Mouse (Mus musculus) heart, embryonic 16.5 days (tissue): ENCODE results near the gene Gm20388. TPM values are rescaled to one million over a fixed set of nuclear protein-coding genes. Genes with fewer than 3 reads are reported as not detected.

Experiments used
- ATAC-seq: fragments of 200-750 bp; cut with Nextera tagmentation; replicated peaks from 2 replicates; pipeline ENCODE4 v1.8.0; 2017; ENCODE audit warnings: moderate number of reproducible peaks; ENCODE audit not compliant: insufficient read depth, low FRiP score; ENCODE audit errors: extremely low read depth
- H3K27ac ChIP-seq: fragments of 300-500 bp; sonication (generic); 2 replicates; pipeline ENCODE4 v1.5.1; 2014; ENCODE audit warnings: mild to moderate bottlenecking, low read length, control low read depth, moderate library complexity
- H3K27me3 ChIP-seq: fragments of 300-500 bp; sonication (generic); 2 replicates; pipeline ENCODE4 v1.6.1; 2014; ENCODE audit warnings: low read length, mixed read lengths; ENCODE audit not compliant: control insufficient read depth, insufficient read depth
- H3K36me3 ChIP-seq: fragments of 300-500 bp; sonication (generic); 2 replicates; pipeline ENCODE4 v1.6.1; 2014; ENCODE audit not compliant: control insufficient read depth, insufficient read depth
- H3K4me1 ChIP-seq: fragments of 300-500 bp; sonication (generic); 2 replicates; pipeline ENCODE4 v1.6.1; 2014; ENCODE audit warnings: low read length, mixed read lengths; ENCODE audit not compliant: control insufficient read depth, insufficient read depth
- H3K4me2 ChIP-seq: fragments of 300-500 bp; sonication (generic); 2 replicates; pipeline ENCODE4 v1.6.1; 2014; ENCODE audit warnings: low read depth, mild to moderate bottlenecking, control low read depth, low read length
- H3K4me3 ChIP-seq: fragments of 300-500 bp; sonication (generic); 2 replicates; pipeline ENCODE4 v1.5.1; 2014; ENCODE audit warnings: mild to moderate bottlenecking, control low read depth, low read length
- H3K9ac ChIP-seq: fragments of 300-500 bp; sonication (generic); 2 replicates; pipeline ENCODE4 v1.6.1; 2014; ENCODE audit warnings: low read length, control low read depth
- H3K9me3 ChIP-seq: fragments of 300-500 bp; sonication (generic); replicated peaks from 2 replicates; pipeline ENCODE4 v1.6.1; 2016; ENCODE audit warnings: low read length; ENCODE audit not compliant: control insufficient read depth
- WGBS: fragments of 180-500 bp; shearing (Covaris S2); extraction: QIAGEN DNeasy Blood & Tissue Kit; methylation state at CpG from one replicate; pipeline ENCODE4 v1.1.7; 2014; 5-methylcytosine and 5-hydroxymethylcytosine counted together
- polyA plus RNA-seq: library from polyadenylated mRNA; unstranded; fragments of >200 nt; fragmentation: Nextera tagmentation; extraction: Ambion mirVana; gene quantifications from 2 replicates; pipeline ENCODE4 v1.2.1, GENCODE M21; 2015

Gm20388 gene
- polyA plus RNA-seq, 1 experiment from 2014 or later: 4.5 TPM

DNA sequence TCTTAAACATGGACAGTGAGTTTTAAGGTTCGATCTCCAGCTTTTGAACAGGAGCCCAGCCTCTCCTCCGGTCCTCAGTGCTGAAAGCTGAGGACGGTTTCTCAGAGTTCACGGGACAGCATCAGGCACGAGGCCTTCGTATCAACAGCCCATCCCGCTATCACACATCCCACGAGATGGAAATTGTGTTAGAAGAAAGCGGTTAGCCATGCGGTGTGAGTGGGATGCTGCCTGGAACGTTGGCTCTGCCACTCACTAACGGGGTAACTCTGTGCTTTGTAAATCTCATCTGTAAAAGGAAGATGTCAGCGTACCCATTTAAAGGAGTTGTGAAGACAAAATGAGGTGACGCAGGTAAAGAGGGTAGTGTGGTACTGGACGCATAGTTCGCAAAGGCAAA is 3796.5 kb downstream of the Gm20388 start:
- no peak overlapping the region for H3K27ac ChIP-seq
- H3K4me1 ChIP-seq: peaks cover 6% of the 10 kb centered on the region
- H3K9ac ChIP-seq: no peak overlapping the region
- no peak for ATAC-seq
- H3K9me3 ChIP-seq: no peaks in the 10 kb centered on the region
- H3K4me2 ChIP-seq: no peak overlapping the region
- no peaks in the 10 kb centered on the region for H3K36me3 ChIP-seq
- WGBS: 81% methylated on average over 16 of the region's 16 CpGs
- H3K27me3 ChIP-seq: no peaks in the 10 kb centered on the region
- no peak overlapping the region for H3K4me3 ChIP-seq

DNA sequence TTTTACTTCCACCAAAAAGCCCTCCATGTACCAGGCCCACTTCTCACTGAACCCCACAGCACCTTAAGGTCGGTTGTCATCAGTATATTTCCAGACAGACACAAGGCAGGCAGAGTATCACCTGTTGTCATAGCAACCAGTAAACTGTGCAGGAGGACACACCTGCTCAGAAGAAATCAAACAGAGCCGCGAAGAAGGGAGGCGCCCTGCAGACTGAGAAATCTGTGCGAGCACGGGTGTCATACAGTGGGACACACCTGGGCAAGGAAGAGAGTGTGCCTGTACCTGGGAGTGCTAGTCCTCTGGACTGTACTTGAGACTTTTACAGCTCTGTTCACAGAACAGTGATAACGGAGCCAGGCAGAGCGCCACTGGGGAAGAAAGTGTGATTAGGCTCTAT is 3798.1 kb downstream of the Gm20388 start:
- no peak overlapping the region for H3K4me2 ChIP-seq
- H3K9ac ChIP-seq: no peak overlapping the region
- no peak for ATAC-seq
- no peaks in the 10 kb centered on the region for H3K9me3 ChIP-seq
- no peaks in the 10 kb centered on the region for H3K36me3 ChIP-seq
- no peaks in the 10 kb centered on the region for H3K27me3 ChIP-seq
- no peak overlapping the region for H3K4me3 ChIP-seq
- WGBS: 55% methylated on average over 8 of the region's 8 CpGs
- no peaks in the 10 kb centered on the region for H3K4me1 ChIP-seq
- H3K27ac ChIP-seq: no peak overlapping the region

DNA sequence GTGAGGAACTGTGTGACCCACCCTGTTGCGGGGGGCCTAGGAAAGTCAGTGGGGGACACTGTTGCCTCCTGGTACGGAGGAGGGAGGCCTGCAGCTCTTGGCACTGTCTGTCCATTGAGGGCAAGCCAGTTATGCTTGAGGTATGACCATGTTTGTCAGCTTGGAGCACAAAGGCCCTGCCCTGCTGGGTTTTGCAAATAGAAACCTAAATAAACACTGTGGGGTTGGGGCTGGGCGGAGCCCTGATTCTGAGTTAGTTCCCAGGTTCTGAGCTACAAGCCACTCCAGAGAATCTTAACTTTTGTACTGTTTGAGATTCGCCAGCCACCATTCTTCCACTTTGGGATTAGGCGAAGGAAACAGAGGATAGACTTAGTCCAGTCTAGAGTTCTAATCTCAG is 3799.7 kb downstream of the Gm20388 start:
- Histone ChIP-seq H3K27ac (no peak overlapping the region), H3K36me3 (no peaks in the 10 kb centered on the region), H3K4me1 (no peaks in the 10 kb centered on the region), H3K27me3 (no peaks in the 10 kb centered on the region), H3K9ac (no peak overlapping the region), H3K4me3 (no peak overlapping the region), H3K4me2 (no peak overlapping the region), H3K9me3 (no peaks in the 10 kb centered on the region)
- ATAC-seq: no peak
- WGBS: 89% methylated on average over 5 of the region's 5 CpGs

DNA sequence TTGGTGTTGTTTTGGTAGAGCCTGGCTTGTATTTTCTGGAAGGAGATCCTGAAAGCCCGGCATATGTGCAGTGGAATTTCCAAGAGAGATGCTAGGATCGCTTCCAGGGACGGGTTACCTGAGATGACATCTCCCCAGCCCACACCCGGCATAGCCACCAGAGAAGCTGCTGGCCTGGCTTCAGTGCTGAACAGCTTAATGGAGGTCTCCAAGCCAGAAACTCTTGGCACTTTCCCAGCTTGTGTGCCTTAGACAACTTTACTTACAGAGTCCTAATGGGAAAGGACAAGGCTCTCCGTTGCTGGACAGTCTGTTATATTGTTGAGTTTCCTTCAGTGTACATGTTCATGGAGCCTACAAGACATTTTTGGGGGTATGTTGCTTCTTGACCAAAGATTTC is 3803.8 kb downstream of the Gm20388 start:
- no peak overlapping the region for H3K4me2 ChIP-seq
- H3K9ac ChIP-seq: no peak overlapping the region
- H3K27ac ChIP-seq: no peak overlapping the region
- H3K27me3 ChIP-seq: no peaks in the 10 kb centered on the region
- 86% methylated on average over 5 of the region's 5 CpGs for WGBS
- no peaks in the 10 kb centered on the region for H3K9me3 ChIP-seq
- H3K4me3 ChIP-seq: no peak overlapping the region
- no peaks in the 10 kb centered on the region for H3K36me3 ChIP-seq
- peaks cover 20% of the 10 kb centered on the region for H3K4me1 ChIP-seq
- no peak for ATAC-seq

DNA sequence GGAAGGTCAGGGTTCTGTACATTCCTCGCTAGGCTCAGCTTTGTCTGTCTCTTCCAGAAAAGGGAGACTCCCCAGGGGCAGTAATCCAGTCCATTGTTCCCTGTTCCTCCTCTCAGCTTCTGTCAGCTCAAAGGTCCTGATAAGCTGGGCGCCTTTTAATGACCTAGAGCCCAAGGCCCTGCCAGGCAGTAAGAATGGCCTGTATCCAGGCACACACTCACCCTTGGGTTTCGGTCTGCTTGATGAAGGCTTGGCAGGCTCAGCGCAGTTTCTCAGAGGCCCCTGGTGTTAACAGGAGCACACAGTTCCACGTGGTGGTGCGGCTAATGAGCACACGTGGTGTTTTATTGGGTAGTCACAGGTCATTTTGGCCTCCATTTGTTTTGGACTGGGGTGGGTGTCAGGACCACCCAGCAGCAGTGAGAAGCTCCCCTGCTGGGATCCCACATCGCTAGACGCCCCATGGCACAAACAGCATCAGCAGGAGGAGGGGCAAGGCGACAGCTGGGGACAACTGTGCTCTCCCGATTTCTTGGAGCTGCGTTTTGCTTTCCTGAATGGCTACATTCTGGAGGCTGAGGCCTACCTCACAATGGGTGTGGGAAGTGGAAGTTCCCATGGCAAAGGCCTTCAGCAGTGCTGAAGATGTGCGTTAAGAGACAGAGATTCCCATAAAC is 3805.4 kb downstream of the Gm20388 start:
- no peaks in the 10 kb centered on the region for H3K9me3 ChIP-seq
- H3K27ac ChIP-seq: 0 out of 2 replicates have a peak overlapping the region, but pooled peaks have one; percentile 15
- no peak overlapping the region for H3K4me3 ChIP-seq
- no peak overlapping the region for H3K9ac ChIP-seq
- 53% methylated on average over 13 of the region's 13 CpGs for WGBS
- ATAC-seq: peak; percentile 34; the same call in 1 of the 2 replicates
- H3K36me3 ChIP-seq: no peaks in the 10 kb centered on the region
- no peaks in the 10 kb centered on the region for H3K27me3 ChIP-seq
- peaks cover 20% of the 10 kb centered on the region for H3K4me1 ChIP-seq
- no peak overlapping the region for H3K4me2 ChIP-seq

DNA sequence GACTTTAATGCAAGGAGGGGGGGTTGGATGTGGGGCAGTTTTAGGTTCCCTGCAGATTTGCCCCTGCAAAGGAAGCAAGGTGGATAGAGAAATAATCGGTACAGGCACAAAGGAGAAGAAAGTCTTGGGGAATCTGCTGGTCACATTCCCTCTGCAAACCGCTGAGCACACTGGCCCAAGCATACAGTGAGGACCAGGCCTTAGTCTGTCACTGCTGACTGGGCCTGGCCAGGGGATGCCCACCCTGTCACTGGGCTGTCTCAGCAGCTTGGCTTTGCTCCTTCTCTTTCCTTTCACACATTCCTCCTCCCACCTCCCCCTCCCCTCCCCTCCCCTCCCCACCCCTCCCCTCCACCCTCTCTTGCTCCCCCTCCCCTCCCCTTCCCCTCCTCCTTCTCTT is 3806.5 kb downstream of the Gm20388 start:
- peak; percentile 64 for ATAC-seq
- peaks cover 20% of the 10 kb centered on the region for H3K4me1 ChIP-seq
- H3K36me3 ChIP-seq: no peaks in the 10 kb centered on the region
- peak overlapping the region; percentile 51; the same call in 1 of the 2 replicates for H3K27ac ChIP-seq
- H3K4me3 ChIP-seq: no peak overlapping the region
- 38% methylated on average over 2 of the region's 2 CpGs for WGBS
- no peak overlapping the region for H3K4me2 ChIP-seq
- H3K9ac ChIP-seq: no peak overlapping the region
- H3K27me3 ChIP-seq: no peaks in the 10 kb centered on the region
- H3K9me3 ChIP-seq: no peaks in the 10 kb centered on the region

DNA sequence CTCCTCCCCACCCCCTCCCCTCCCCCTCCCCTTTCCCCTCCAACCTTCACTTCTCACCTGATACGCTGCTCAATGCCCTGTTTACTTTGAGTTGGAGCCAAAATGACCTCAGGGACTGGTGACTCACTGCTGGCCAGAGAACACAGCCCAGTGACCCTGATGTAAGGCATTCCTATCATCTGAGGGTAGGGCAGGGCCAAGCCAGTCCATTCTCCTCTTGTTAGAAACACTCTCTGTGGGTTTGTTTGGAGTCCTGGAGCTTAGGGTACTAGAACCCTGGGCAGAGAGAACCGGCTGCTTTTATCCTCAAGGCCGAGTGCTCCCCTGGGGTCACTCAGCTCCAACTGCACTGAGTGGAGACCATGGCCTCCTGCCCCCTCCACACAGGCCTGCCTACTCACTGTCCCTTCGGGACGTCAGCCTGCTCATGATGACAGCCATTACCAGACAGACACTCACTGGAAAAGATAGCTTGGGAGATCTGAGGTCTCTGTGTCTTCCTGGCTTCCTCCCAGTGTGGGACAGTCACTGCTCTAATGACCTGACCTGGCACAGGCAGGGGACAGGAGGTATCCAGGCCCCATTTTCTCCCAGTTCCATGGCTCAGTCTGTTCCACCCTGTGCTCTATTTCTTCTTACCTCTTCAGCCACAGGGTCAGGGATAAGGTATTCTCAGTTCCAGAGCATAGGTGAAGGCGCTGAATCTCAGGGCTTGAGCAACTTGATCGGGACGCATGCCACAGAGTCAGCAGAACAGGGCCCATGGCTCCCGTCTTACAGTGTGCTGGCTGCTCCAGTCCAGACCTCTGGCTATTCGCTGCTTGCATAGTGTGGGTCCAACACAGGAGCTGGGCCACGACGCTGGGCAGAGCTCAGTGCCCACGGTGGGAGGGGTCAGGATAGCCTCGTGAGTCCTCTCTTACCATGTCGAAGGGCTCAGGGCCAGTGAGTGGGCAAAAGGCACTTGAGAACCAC is 3807.2 kb downstream of the Gm20388 start:
- peaks cover 20% of the 10 kb centered on the region for H3K4me1 ChIP-seq
- H3K4me2 ChIP-seq: no peak overlapping the region
- no peaks in the 10 kb centered on the region for H3K9me3 ChIP-seq
- no peak overlapping the region for H3K9ac ChIP-seq
- no peaks in the 10 kb centered on the region for H3K36me3 ChIP-seq
- H3K27ac ChIP-seq: peak overlapping the region; percentile 51
- 53% methylated on average over 15 of the region's 15 CpGs for WGBS
- no peak overlapping the region for H3K4me3 ChIP-seq
- ATAC-seq: peak; percentile 85
- no peaks in the 10 kb centered on the region for H3K27me3 ChIP-seq

DNA sequence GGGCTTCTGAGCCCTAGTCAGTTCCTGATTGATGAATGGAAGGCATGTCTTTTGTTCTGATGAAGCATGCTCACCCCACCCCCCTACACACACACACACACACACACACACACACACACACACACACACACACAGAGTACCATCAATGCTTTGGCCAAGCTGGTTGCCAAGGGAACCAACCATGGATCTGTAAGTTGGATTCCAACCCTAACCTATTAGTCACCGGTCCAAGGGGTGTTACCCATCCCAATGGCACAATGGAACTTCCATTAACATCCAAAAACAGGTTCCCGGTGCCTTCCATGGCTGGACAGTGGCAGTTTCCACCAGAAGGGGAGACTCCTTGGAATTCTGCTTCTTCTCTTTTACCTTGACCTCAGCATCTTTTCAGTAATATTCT is 3808.1 kb downstream of the Gm20388 start:
- no peak for ATAC-seq
- H3K4me3 ChIP-seq: no peak overlapping the region
- peaks cover 20% of the 10 kb centered on the region for H3K4me1 ChIP-seq
- H3K27me3 ChIP-seq: no peaks in the 10 kb centered on the region
- H3K4me2 ChIP-seq: no peak overlapping the region
- no peak overlapping the region for H3K9ac ChIP-seq
- no peaks in the 10 kb centered on the region for H3K36me3 ChIP-seq
- WGBS: 96% methylated on average over 2 of the region's 2 CpGs
- H3K9me3 ChIP-seq: no peaks in the 10 kb centered on the region
- no peak overlapping the region for H3K27ac ChIP-seq

DNA sequence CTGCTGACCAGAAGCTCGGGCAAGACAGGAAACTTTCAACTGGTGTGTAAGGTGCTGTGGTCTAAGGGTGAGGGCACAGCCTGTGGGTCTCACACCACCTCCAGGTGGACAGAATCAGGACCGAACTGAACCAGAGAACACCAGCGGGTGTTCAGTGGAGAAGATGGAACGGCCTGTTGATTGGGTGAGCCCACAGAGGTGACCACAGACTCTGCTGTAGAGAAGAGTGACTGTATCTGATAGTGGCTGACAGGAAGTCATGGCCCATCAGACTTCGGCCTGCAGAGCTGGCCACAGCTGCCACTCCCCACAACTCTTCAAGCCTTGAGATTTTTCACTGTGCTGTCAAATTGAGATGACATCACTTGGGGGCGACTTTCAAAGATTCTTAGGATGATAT is 3808.6 kb downstream of the Gm20388 start:
- H3K4me1 ChIP-seq: peaks cover 20% of the 10 kb centered on the region
- no peaks in the 10 kb centered on the region for H3K36me3 ChIP-seq

More for the DNA sequence above, 3808.6 kb downstream of the Gm20388 start:
- no peak for ATAC-seq
- 66% methylated on average over 6 of the region's 6 CpGs for WGBS
- H3K4me2 ChIP-seq: no peak overlapping the region
- H3K4me3 ChIP-seq: no peak overlapping the region
- H3K9ac ChIP-seq: no peak overlapping the region
- no peak overlapping the region for H3K27ac ChIP-seq
- H3K9me3 ChIP-seq: no peaks in the 10 kb centered on the region
- no peaks in the 10 kb centered on the region for H3K27me3 ChIP-seq
